Mouse (Mus musculus): ENCODE data around the gene Pls3.

Pls3 gene

DNA sequence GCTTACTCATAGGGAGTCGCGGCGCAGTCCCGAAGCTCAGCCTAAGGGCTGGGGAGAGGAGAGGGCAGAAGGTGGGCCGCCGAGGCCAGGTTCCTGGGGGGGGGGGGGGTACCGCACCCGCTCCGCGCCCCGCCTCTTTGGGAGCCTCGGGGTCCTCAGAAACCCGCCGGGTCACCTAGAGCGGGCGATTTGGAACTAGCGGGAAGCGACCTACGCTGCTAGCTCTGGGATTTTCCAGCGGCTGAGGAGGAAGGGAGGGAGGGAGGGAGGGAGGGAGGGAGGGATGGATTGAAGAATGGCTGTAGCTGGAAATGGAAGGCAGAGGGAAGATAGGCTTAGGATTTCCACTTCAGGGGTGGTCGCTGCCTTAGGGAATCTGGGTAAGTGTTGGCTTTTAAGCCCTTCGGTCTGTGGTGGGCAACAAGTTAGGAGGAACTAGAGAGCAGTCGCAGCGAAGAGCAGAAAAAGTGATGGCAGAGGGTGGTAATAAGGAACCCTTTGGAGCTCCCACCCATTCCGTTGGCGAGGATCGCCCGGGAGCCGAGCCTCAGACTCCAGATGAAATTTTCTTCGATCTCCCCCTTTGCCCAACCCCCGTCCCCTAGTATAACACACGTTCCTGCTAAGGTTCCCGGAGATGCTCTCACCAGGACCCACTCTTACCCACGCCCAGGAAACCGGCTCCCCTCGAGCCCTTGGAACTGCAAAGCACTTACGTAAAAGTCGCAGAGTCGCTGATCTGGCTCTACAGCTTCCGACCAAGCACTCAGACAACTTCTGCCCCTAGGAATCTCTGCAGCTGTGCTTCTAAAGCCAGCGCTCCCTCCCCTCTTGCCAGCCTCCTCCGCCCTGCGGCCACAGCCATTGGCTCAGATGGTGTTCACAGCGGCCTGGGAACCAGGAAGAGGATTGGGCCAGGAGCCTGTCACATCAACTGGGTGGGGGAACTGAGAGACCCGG, at the start of gene Pls3:
Pls3 (minus strand) TSS at position 851 of the 960 bp plus-strand sequence.
- peak; percentile 79 for DNase-seq (ENCODE audit: low spot score)

DNA sequence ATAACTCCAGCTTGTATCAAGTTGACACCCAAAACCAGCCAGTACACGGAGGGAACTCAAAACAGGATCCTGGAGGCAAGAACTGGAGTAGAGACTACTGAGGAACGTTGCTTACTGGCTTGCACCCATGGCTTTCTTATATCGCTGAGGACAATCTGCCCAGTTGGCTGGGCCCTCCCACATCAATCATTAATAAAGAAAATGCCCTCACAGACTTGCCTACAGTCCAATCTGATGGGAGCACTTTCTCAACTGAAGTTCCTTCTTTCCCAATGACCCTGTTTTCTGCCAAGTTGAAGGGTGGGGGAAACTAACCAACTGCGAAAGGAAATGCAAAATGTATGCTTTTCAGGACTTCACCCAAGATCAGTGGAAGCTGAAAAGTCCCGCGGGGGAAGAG, 20.7 kb upstream of the Pls3 start:
- DNase-seq (ENCODE audit: low spot score), result no peak

DNA sequence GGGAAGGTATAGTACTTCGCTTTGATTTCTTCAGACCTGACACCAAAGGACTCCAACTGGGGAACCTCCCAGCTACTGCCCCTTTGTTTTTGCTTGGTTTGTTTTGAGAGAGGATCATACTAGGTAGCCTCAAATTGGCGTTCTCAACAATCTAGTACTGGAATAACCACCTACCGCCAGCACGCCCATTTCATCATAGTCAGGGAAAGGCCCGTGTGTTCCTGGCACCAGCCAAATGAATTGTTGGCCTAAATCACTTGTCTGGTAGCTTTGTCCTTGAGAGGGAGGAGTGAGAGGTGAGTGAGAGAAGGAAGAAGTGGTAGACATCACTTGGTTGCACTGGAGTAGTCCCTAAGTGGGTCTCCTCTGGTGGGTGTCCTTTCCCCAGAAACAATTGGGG, 584 bp upstream of the Pls3 start:
- DNase-seq (ENCODE audit: low spot score), result no peak

GRCm38 (mm10) chrX:75873813-75874212, 1.2 kb downstream of the Pls3 start:
- peak; percentile 24 for DNase-seq (ENCODE audit: low spot score)

GRCm38 (mm10) chrX:75873253-75873652, 1.7 kb downstream of the Pls3 start:
- DNase-seq (ENCODE audit: low spot score), result no peak

GRCm38 (mm10) chrX:75871855-75872254, 3.1 kb downstream of the Pls3 start:
- DNase-seq (ENCODE audit: low spot score), result no peak

- no peak for DNase-seq (ENCODE audit: low spot score)
Measured at GRCm38 (mm10) chrX:75861715-75862114, 13.3 kb downstream of the Pls3 start.

GRCm38 (mm10) chrX:75854294-75854693, 20.7 kb downstream of the Pls3 start:
- no peak for DNase-seq (ENCODE audit: low spot score)

DNA sequence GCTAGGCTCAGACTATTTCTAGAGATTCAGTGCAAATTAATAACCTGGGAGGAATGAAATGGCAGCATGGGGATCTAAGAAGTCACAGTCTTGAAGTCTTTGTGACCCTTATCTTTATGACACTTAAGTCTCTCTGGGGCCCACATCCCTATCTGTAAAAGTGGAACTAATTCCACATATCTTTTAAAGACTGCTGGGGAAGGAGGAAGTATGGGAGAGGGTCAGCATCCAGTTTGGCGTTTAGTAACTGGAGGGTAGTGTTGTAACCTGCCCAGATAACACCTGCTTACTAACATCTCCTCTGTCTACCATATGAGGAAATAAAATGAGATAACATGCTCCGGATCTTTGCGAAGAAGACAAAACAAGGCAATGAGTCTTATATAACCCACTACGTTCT, 30.7 kb downstream of the Pls3 start:
- no peak for DNase-seq (ENCODE audit: low spot score)

GRCm38 (mm10) chrX:75842835-75843234, 32.1 kb downstream of the Pls3 start:
- DNase-seq (ENCODE audit: low spot score), result no peak

DNA sequence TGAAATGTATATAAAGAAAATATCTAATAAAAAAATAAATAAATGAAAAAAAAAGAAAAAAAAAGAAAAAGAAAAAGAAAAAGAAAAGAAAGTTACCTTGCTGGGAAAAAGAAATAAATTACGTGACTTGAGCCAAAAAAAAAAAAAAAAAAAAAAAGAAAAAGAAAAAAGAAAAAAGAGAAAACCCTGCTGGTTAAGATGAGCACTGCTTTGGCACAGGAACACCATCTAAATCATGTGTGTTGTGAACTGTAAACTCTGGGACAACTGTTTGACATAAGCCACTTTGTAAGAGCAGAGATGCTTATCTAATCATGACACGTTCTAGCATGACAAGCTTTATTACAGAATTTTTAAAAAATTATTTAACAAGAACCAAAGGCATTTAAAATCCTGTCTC, 32.9 kb downstream of the Pls3 start:
- no peak for DNase-seq (ENCODE audit: low spot score)

GRCm38 (mm10) chrX:75840263-75840662, 34.7 kb downstream of the Pls3 start:
- no peak for DNase-seq (ENCODE audit: low spot score)

DNA sequence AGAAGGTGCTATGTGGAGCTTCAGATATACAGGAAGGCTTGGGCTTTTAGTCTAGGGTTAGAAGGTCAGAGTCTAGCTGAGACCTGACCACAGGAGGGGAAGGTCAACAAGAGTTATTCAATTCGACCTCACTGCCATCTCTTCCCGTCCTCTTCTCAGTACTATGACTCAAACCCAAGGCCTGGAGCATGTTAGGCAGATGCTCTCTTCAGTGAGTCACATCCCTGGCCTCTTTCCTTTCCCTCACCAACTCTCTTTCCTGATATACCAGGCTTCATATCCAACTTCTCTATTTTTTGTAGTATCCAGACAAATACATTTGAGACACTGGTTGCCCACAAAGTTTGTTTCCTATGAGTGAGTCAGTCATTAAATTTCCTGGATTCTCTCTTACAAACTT, 40.1 kb downstream of the Pls3 start:
- DNase-seq (ENCODE audit: low spot score), result no peak

- DNase-seq (ENCODE audit: low spot score), result no peak
Measured at GRCm38 (mm10) chrX:75834286-75834685, 40.7 kb downstream of the Pls3 start.

DNA sequence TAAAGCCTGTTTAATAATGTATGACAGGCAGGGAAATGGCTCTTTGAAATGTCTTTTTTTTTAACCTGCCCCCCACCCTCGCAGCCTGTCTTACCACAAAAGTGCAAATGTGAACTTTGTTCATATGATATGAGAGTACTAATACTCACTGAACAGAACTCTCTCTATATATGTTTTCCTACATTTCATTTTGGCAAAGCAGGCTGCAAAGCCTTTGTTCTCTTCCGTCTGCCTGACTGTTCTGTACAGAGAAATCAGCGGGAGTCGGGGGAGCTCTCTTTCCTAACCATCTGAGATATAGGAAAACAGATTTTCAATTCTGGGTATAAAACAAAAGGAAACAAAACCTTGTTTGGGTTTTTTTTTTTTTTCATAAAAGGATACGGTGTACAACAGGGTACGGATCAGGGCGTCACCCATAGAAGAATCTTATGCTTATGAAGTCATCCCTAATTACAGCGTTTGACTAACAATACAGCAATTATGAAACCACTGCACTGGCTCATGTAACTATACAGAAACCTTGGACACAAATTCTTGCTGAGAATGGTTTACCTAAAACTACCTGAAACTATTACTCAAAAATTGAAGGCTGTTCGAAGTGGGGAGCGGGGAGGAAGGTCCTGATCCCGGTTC, 41.9 kb downstream of the Pls3 start:
- DNase-seq (ENCODE audit: low spot score), result no peak

- no peak for DNase-seq (ENCODE audit: low spot score)
Measured at GRCm38 (mm10) chrX:75829867-75830255, 45.1 kb downstream of the Pls3 start.

- DNase-seq (ENCODE audit: low spot score), result no peak
Measured at GRCm38 (mm10) chrX:75829240-75829866, 45.6 kb downstream of the Pls3 start.

- DNase-seq (ENCODE audit: low spot score), result no peak
Measured at GRCm38 (mm10) chrX:75818647-75819271, 56.2 kb downstream of the Pls3 start.

DNA sequence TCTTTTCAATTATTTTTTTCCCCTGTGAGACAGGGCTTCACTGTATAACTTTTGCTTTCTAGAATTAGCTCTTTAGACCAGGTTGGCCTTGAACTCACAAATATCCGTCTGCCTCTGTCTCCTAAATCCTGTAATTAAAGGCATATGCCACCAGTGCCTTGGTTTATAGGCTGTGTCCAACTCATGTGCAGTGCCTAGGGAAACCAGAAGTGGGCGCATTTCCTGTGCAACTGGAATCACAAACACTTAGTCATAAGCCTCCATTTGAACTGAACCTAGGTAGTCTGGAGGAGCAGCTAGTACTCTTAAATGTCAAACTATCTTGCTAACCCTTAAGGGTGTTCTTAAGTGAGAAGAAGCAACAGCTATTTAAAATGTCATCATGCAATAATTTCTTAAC, 60.0 kb downstream of the Pls3 start:
- no peak for DNase-seq (ENCODE audit: low spot score)

DNA sequence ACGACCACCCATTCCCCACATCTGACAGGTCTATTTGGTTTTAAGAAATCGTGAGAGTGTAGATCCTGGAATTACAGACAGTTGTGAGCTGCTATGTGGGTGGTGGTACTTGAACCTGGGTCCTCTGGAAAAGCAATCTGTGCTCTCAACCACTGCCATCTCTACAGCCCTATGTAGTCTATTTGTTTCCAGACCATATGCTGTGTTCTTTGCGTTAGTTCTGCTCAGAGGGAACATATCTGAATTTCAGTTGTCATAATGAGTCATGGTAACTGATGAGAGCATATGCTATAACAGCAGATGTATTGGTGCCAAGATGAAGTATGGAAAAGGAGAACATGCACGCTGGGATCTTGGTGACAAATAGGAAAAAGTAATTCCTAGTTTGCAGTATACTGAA, 60.9 kb downstream of the Pls3 start:
- no peak for DNase-seq (ENCODE audit: low spot score)

DNA sequence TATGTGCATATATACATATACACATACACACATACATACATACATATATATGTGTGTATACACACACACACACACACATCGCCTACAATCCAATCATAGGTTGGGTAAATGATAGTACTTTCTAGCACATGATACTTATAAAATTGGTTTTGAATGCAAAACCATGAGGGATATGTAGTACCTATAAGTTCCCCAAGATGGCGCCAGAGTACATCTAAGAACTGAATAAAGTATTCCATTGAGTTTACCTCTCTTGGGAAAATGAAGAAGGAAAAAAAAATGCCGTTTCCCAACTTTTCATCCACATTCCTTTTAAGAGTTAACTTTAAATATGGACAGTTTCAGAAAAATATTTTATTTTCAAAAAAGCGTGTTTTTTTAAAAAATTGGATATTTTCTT, 78.4 kb downstream of the Pls3 start:
- DNase-seq (ENCODE audit: low spot score), result no peak

DNA sequence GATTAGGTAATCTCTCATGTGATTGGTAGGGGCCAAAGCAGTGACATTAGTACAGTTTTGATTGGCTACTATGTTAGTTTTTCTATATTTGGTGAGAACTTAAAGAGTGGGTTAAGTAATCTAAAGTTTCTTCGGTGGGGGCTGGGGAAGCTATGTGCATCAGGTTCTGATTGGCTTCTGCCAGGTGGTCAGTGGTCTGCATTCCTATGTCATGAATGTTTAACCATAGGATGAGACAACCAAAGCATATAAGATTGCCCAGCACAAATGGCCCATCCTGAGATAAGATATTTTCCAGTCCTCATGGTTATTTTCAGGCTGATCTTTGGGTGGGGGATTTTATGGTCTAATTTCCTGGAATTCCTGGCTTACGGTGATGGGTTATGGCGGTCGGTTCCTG, 95.2 kb downstream of the Pls3 start:
- DNase-seq (ENCODE audit: low spot score), result no peak

DNA sequence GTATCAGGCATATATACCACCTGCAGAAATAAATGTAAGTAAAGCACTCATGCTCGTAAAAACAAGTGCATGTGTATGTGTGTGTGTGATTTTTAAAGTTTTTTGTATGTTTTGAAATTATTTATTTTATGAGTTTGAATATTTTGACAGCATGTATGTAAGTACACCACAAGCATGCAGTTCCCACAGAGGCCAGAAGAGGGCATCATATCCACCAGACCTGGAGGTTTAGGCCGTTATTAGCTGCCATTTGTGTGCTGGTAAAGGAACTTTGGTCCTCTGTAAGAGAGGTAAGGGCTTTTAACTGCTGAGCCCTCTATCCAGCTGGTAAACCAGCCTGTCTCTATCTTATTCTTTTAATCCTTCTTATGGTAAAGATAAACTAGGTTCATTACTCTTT, 97.5 kb downstream of the Pls3 start:
- DNase-seq (ENCODE audit: low spot score), result no peak
